Mouse (Mus musculus) bone marrow, adult 2 months (tissue): Measurements from ENCODE around the gene Nom1.
"Not testable (repeated sequence)": the region's sequence is repeated elsewhere in the genome, so short reads cannot be mapped to it uniquely, and the experiment has no call there.

Experiments
- CTCF ChIP-seq: fragments of 200-500 bp; IDR thresholded peaks from 2 replicates; pipeline ENCODE4 v1.5.1; 2011; ENCODE audit warnings: low read length, control low read depth; ENCODE audit not compliant: control insufficient read depth, insufficient read depth
- POLR2A ChIP-seq: fragments of 200-500 bp; IDR thresholded peaks from 2 replicates; pipeline ENCODE4 v1.6.1; 2011; ENCODE audit warnings: low read depth, mild to moderate bottlenecking, control low read depth, low read length, borderline replicate concordance; ENCODE audit not compliant: control insufficient read depth

DNA sequence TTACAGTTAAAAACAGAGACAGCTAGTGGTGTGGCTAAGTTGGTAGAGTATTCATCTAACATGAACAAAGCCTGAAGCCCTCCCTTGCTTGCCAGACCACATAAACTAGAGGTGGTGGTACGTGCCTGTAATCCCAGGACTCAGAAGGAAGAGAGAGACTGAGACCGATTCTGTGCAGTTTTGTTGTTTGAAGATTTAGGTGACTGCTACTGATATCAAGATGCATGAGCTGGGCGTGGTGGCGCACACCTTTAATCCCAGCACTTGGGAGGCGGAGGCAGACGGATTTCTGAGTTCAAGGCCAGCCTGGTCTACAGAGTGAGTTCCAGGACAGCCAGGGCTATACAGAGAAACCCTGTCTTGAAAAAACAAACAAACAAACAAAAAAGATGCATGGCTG lies 2.3 kb downstream of the Nom1 start:
- not testable (repeated sequence) for TF ChIP-seq CTCF, POLR2A
